Mouse (Mus musculus): Measurements from ENCODE around the gene Slc12a4.
A peak's percentile ranks its signal among the peaks of the same experiment; 100 is the strongest.
"Not testable (repeated sequence)": the region's sequence is repeated elsewhere in the genome, so short reads cannot be mapped to it uniquely, and the experiment has no call there.

Slc12a4 gene

DNA sequence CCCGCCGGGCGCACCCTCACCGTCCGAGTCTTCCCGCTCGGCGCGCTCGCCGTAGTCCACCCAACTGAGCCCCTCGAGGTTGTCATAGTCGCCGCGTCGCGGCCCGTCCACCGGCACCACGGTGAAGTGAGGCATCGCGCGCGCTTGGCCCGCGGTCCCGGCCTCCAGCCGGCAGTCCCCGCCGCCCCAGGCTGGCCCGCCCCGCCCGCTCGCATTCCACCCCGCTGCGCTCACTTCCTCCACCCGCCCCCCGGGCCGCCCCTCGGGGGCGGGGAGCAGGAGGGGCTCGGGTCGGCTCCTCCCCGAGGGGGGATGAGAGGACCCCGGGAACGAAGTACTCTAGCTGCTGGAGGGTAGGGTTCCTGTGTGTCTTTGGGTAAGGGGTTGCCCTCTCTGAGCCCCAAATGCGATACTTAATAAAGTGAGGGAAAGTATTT lies at the start of gene Slc12a4:
Gene Slc12a4, minus strand, starts transcription at position 193 of the 437 bp plus-strand sequence.
- no peak for DNase-seq

DNA sequence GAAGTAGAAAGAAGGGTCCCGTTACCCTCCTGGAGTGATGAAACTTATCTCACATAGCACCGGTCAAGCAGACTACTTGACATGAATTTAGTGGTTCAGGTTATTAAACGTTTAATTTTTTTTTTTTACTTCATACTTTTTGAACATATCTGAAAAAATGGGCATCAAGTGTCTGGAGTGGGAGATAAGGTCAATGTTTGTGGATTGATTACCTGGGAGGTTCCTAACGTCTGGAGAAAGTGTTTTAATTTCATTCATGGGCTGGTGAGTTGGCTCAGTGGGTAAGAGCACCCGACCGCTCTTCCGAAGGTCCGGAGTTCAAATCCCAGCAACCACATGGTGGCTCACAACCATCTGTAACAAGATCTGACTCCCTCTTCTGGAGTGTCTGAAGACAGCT lies 46.3 kb upstream of the Slc12a4 start:
- DNase-seq: not testable (repeated sequence)

- no peak for DNase-seq
Observed at GRCm38 (mm10) chr8:106011643-106011986, 45.7 kb upstream of the Slc12a4 start, which contains the start of gene Ddx28. Gene Ddx28 (minus strand): TSS chr8:106011882.

DNA sequence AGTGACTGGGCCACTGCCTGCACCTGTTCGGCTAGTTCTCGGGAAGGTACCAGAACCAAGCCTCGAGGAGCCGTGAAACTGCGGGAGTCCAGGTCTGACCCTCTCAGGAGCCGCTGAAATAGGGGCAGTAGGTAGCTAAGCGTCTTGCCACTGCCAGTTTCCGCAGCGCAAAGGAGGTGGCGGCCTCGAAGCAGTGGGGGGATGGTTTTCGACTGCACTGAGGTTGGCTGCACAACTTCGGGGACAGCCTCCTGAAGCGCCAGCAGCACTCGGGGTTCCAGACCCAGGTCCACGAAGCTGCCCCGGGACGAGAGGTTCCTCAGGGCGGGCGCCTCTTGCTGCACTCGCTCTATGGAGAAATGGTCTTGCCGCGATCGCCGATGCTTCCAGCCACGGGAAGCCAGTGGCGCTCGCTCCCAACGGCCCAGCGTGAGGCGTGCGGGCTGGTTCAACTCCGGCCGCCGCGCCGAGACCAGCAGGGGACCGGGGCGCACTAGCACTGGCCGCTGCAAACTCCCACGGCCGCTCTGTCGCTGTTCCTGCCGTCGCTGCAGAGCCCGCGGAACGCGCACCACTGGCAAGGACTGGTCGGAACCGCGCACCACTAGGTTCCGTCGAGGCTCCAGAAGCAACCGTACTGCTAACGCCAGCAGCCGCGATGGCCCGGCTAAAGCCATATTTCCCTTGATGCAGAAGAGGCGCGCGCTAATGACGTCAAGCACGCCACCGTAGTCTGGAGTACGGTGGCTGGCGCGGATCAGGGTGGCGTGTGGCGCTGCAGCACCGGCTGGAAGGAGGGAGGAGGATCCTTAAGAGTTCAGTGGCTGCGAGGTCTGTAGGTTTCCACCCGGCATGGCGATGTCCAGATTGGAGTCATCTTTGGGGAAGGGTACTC lies 45.1 kb upstream of the Slc12a4 start:
- peak; percentile 90 for DNase-seq

DNA sequence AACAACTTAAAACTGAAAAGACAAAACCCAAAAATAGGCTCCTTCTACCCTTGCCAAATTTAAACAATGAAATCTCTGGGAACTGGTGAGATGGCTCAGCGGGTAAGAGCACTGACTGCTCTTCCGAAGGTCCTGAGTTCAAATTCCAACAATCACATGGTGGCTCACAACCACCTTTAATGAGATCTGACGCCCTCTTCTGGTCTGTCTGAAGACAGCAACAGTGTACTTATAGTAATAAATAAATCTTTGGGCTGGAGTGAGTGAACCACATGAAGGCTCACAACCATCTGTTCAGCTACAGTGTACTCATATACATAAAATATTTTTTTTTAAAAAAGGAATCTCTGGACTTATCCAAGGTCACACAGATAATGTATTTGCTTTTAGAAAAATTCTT lies 42.0 kb upstream of the Slc12a4 start:
- not testable (repeated sequence) for DNase-seq

DNA sequence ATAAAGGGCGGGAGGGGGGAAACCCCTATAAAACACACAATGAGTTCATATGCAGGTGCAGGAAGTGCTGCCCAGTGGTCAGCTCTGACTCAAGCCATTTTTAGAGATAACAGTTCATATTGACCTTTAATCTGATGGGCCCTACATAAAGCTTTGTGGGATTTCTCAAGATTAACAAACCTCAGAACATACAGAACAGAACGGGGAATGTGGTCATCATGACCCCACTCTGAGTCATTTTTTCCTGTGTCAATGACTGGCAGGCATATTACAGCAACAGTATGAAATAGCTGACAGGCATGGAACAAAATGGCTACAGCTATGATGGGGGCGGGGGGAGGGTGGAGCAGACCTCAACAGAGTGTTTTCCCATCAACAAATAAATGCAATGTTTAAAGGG lies 41.2 kb upstream of the Slc12a4 start:
- no peak for DNase-seq

GRCm38 (mm10) chr8:106006413-106006812 lies 40.5 kb upstream of the Slc12a4 start:
- DNase-seq: no peak

GRCm38 (mm10) chr8:106005875-106006274 lies 40.0 kb upstream of the Slc12a4 start, which contains the start of gene Dpep2nb:
Gene Dpep2nb (minus strand): TSS chr8:106005975.
- DNase-seq: no peak

DNA sequence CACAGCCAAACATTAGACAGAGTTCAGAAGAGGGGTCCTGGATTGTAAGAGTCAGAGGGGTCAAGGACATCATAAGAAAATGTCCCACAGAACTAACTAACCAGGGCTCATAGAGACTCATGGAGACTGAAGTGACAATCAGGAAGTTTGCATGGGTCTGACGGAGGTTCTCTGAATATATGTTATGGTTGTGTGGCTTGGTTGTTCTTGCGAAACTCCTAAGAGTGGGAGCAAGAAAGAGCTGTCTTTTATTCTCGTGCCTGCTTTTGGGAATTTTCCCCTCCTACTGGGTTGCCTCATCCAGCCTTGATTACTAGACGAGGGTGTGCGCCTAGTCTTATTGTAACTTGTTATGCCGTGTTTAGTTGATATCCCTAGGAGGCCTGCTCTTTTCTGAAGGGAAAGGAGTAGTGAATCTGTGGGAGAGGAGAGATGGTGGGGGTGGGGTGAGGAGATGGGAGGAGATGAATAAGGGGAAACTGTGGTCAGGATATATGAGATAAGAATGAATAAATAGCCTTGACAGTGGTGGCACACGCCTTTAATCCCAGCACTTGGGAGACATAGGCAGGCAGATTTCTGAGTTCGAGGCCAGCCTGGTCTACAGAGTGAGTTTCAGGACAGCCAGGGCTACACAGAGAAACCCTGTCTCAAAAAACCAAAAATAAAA lies 38.8 kb upstream of the Slc12a4 start:
- DNase-seq: no peak

DNA sequence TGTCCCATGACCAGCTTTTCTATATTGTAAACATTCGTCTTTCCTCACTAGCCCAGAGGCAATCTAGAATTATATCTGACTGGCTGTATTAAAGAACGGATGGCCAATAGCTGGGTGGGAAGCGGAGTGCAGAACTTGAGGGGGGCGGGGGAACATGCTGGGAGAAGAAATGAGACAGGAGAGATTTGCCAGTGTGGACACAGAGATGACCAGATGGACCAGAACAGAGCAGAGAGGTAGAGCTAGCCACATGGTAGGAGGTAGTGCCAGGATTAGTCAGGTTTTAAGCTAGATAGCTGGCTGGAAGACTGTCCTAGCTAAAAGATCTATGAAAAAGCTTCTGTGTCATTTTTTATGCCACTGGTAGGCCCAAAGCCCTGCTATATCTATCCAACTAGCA lies 36.0 kb upstream of the Slc12a4 start:
- peak; percentile 87 for DNase-seq

- DNase-seq: no peak
Observed at GRCm38 (mm10) chr8:105998971-105999370, 33.1 kb upstream of the Slc12a4 start.

- no peak for DNase-seq
Observed at GRCm38 (mm10) chr8:105996359-105996758, 30.5 kb upstream of the Slc12a4 start.

DNA sequence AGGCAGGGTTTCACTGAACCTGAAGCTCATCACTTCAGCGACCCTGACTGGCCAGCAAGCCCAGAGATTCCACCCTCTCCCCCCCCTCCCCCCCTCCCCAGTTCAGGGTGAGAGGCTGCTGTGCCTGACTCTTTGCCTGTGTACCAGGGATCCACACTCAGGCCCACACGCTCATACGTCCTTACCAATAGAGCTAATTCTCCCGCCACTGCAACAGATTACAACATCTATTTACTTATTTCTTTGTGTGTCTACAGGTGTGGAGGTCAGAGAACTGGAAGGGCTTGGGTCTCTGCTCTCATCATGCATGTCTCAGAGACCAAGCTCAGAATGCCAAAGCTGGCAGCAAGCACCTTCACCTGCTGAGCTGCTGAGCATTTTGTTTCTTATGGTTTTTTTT lies 27.3 kb upstream of the Slc12a4 start:
- no peak for DNase-seq

DNA sequence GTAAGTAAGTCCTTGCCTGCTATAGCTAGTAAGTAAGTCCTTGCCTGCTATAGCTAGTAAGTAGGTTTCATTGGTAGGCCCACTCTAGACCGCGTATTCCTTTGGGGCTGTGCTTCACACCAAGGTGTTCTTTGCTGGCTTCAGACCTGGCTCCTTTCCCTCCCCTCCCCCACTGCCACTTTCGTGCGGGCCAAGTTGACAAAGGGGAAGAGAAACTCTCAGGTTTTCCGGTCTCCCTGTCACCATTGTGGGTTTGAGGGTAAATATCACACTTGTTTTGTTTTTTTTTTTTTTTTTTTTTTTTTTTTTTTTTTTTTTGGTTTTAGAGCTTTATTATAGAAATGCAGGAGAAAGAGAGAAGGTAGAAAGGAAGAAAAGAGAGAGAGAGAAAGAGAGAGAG lies 26.6 kb upstream of the Slc12a4 start:
- DNase-seq: no peak

DNA sequence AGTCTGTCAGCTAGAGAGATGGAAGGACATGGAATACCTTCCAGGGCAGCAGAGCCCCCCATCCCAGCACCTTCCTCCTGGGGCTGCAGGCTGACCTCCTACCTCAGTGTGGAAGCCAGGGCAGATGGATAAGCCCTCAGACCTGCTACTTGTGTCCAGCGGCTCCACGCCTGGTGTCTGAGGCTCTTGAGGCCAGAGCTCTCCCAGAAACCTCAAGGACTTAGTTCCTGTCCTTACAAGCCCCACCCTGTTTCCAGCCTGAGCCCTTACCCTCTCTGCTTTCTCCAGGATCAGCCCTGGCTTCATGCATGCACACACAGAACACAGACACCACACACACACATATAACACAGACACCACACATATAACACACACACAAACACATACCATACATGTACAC lies 25.6 kb upstream of the Slc12a4 start:
- no peak for DNase-seq

- peak; percentile 77 for DNase-seq
Observed at GRCm38 (mm10) chr8:105990856-105991387, 25.0 kb upstream of the Slc12a4 start, which contains the start of gene Dus2. Gene Dus2 (plus strand): TSS chr8:105991337.

GRCm38 (mm10) chr8:105988546-105988945 lies 22.6 kb upstream of the Slc12a4 start:
- no peak for DNase-seq

DNA sequence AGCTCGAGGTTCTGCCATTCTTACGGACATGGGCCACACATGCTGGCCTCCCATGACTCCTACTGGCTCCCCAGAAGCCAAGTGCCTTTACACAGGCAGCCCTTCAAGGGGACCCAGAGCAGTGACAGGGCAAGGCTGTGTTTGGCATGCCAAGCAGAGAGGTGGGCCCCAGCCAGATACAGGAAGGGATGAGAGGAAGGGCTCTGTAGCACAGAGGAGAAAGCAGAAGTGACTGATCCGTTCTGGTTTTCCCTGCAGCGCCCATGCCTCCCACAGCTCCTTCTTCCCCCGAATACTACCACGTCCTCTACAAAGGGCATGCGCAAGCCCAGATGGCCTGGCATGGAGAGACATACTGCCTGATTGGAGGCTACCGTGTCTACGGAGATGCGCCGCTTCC lies 17.5 kb upstream of the Slc12a4 start:
- not testable (repeated sequence) for DNase-seq

DNA sequence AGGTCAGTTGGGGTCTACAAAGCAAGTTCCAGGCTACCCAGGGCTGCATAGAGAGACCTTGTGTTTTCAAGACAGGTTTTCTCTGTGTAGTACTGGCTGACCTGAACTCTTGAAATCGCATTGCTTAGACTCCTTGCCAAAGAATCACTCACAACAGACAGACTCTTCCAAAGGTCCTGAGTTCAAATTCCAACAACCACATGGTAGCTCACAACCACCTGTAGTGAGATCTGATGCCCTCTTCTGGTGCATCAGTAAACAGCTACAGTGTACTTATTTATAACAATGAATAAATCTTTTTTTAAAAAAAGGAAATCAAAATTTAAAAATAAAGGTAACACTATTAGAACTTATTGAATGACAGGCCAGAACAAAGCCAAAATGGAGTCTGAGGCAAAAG lies 15.2 kb upstream of the Slc12a4 start:
- no peak for DNase-seq

DNA sequence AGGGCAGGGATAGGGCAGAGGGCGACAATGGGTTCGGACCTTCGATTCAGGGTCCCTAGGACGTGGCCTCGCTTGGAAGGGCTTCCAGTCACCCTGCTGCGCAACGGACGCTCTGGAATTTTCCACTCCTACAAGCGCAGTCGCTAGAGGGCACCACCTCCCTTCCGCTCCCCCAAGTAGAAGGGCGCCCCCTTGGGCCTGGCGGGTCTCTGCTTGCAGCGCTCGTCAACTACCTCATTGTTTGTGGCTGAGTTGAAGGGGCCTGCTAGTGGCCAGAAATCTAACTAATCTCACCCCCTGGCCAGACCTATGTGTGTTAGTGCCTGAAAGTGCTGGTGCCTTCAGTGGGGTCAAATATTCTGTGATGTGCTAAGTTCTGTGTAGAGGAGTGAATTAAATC lies 13.4 kb upstream of the Slc12a4 start, which contains the start of gene Dpep3:
Gene Dpep3, minus strand, starts transcription at position 105 of the 400 bp plus-strand sequence.
- no peak for DNase-seq

- no peak for DNase-seq
Observed at GRCm38 (mm10) chr8:105975363-105975762, 9.5 kb upstream of the Slc12a4 start.

GRCm38 (mm10) chr8:105971019-105971720 lies 5.3 kb upstream of the Slc12a4 start:
- no peak for DNase-seq

DNA sequence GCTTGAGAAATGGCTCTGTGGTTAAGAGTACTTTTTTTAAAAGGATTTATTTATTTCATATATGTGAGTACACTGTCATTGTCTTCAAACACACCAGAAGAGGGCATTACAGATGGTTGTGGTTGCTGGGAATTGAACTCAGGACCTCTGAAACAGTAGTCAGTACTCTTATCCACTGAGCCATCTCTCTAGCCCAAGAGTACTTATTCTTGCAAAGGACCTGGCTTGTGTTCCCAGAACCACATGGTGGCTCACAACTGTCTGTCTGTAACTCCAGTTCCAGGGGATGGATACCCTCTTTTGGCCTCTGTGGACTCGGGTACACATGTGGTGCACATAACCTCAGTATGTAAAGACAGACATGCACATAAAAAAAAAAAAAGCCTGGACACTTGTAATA lies 3.5 kb upstream of the Slc12a4 start:
- DNase-seq: no peak
